Mouse (Mus musculus) gastrocnemius, postnatal 36 days (tissue): Measurements from ENCODE around the gene Rab36. TPM values are rescaled to one million over a fixed set of nuclear protein-coding genes. Genes with fewer than 3 reads are reported as not detected.
"Not testable (repeated sequence)": the region's sequence is repeated elsewhere in the genome, so short reads cannot be mapped to it uniquely, and the experiment has no call there.

Experiments
- DNase-seq, 2 experiments: peaks; one replicate each; pipeline ENCODE4 v3.0.0; 2022
- intact Hi-C: fragments of 180-260 bp; cut with DNase I; formaldehyde crosslinking; loops from one replicate; pipeline ENCODE4 v1.15.1; 2025
- total RNA-seq, 2 experiments: library from RNA; stranded (reverse); gene quantifications; 2 replicates each; pipeline ENCODE4 v1.2.3; 2021

The Rab36 gene
- total RNA-seq, 2 experiments from 2014 or later, result 0.27 to 0.51 TPM

GRCm38 (mm10) chr10:75042060-75042459 is 5.2 kb downstream of the Rab36 start:
- intact Hi-C loops, DNase-seq: not testable (repeated sequence)

- no peak for DNase-seq
- intact Hi-C loops, result no loop called here
These were observed 7.6 kb downstream of the Rab36 start for GRCm38 (mm10) chr10:75044459-75044858.

- DNase-seq, result no peak
- intact Hi-C loops, result no loop called here
These were observed 9.0 kb downstream of the Rab36 start for GRCm38 (mm10) chr10:75045831-75046230.

GRCm38 (mm10) chr10:75048711-75049110 is 11.9 kb downstream of the Rab36 start:
- no peak for DNase-seq
- intact Hi-C loops, result no loop called here

GRCm38 (mm10) chr10:75051364-75052074 is 14.7 kb downstream of the Rab36 start:
- DNase-seq, result no peak
- intact Hi-C loops, result no loop called here

- DNase-seq, result no peak
- intact Hi-C loops, result no loop called here
These were observed 16.0 kb downstream of the Rab36 start for GRCm38 (mm10) chr10:75052902-75053301.

GRCm38 (mm10) chr10:75053655-75054054 is 16.8 kb downstream of the Rab36 start:
- no peak for DNase-seq
- intact Hi-C loops, result no loop called here

GRCm38 (mm10) chr10:75054125-75054524 is 17.3 kb downstream of the Rab36 start:
- no peak for DNase-seq
- intact Hi-C loops, result no loop called here

GRCm38 (mm10) chr10:75055672-75056071 is 18.8 kb downstream of the Rab36 start:
- no peak for DNase-seq
- intact Hi-C loops, result no loop called here

- no peak for DNase-seq
- intact Hi-C loops, result no loop called here
These were observed 19.4 kb downstream of the Rab36 start for GRCm38 (mm10) chr10:75056255-75056654.

- intact Hi-C loops, result no loop called here
- no peak for DNase-seq
These were observed 21.5 kb downstream of the Rab36 start for GRCm38 (mm10) chr10:75058336-75058735.

GRCm38 (mm10) chr10:75058761-75059395 is 22.0 kb downstream of the Rab36 start:
- intact Hi-C loops, result loop anchor here (1.0 kb wide), 1 partner anchor 92 kb away; no protein-coding TSS in a partner anchor
- no peak for DNase-seq

GRCm38 (mm10) chr10:75059396-75059795 is 22.5 kb downstream of the Rab36 start:
- peak; percentile 59 to 60 for DNase-seq
- intact Hi-C loops, result loop anchor here (1.0 kb wide), 1 partner anchor 92 kb away; no protein-coding TSS in a partner anchor

- intact Hi-C loops, result loop anchor here (5.0 kb wide), 1 partner anchor 42 kb away; no protein-coding TSS in a partner anchor
- peak; percentile 63 to 68 for DNase-seq
These were observed 23.5 kb downstream of the Rab36 start, which contains the start of gene Bcr for GRCm38 (mm10) chr10:75060217-75060842. TSS of gene Bcr (plus strand) at chr10:75060592.

- DNase-seq, result no peak
- intact Hi-C loops, result loop anchor here (5.0 kb wide), 1 partner anchor 41 kb away; no protein-coding TSS in a partner anchor
These were observed 24.0 kb downstream of the Rab36 start for GRCm38 (mm10) chr10:75060843-75061235.

- no peak for DNase-seq
- intact Hi-C loops, result loop anchor here (5.0 kb wide), 1 partner anchor 41 kb away; no protein-coding TSS in a partner anchor
These were observed 24.7 kb downstream of the Rab36 start for GRCm38 (mm10) chr10:75061341-75062188.

GRCm38 (mm10) chr10:75062189-75062561 is 25.3 kb downstream of the Rab36 start:
- DNase-seq, result no peak
- intact Hi-C loops, result loop anchor here (5.0 kb wide), 1 partner anchor 40 kb away; no protein-coding TSS in a partner anchor

GRCm38 (mm10) chr10:75062621-75063020 is 25.8 kb downstream of the Rab36 start:
- DNase-seq, result no peak
- intact Hi-C loops, result loop anchor here (5.0 kb wide), 1 partner anchor 40 kb away; no protein-coding TSS in a partner anchor

GRCm38 (mm10) chr10:75063301-75063965 is 26.6 kb downstream of the Rab36 start:
- no peak for DNase-seq
- intact Hi-C loops, result loop anchor here (5.0 kb wide), 1 partner anchor 39 kb away; no protein-coding TSS in a partner anchor

- DNase-seq, result no peak
These were observed 28.8 kb downstream of the Rab36 start for GRCm38 (mm10) chr10:75065691-75066090.

More at GRCm38 (mm10) chr10:75065691-75066090, 28.8 kb downstream of the Rab36 start:
- intact Hi-C loops, result no loop called here
